25 mouse cellular contexts compared by ENCODE assay signal in the genomic region with DNA sequence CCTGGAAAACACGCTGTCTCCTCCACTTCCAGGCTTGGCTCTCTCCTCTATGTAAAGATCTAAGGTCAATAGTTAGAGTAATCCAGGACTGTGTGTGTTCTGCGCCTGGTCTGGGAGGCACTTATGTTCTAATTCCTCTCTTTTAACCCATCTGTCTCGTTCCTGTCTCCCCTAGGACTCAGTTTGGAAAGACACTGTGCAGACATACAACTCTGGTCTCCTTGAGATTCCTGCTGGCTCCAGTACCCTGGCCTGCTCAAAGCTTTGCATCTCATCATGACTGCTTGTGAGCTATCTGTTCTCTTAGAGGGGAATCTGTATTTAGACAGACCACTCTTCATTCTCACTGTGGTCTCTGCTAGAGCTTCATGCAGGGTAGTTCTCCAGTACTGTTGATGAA.
DNase-seq lines count a peak whose midpoint lies in the region; ATAC-seq and TF ChIP-seq lines count a peak whose summit lies in the region.
"Had no signal": no experiment of that assay in that cellular context is flagged by ENCODE, and none has a peak within 500 bp of the region (broad histone marks: within the 10 kb centered on the region; RNA-seq: fewer than 3 reads in every experiment).

No protein-coding gene starts in this region.

- no peak overlapping the region for H3K9ac ChIP-seq in intestine, embryonic 14.5 days (ENCODE audit: low read length)
- H3K9ac ChIP-seq in intestine, postnatal 0 days (ENCODE audit: low read depth, low read length): no peak overlapping the region
- H3K9ac ChIP-seq in stomach, embryonic 16.5 days (ENCODE audit: low read length): no peak overlapping the region
- H3K9ac ChIP-seq: embryonic facial prominence, embryonic 13.5 days; heart, embryonic 15.5 days had no signal

- no peak overlapping the region for H3K4me2 ChIP-seq in intestine, embryonic 14.5 days (ENCODE audit: low read length)
- H3K4me2 ChIP-seq in intestine, postnatal 0 days (replicated peaks; ENCODE audit: low read depth): no peak overlapping the region
- no peak overlapping the region for H3K4me2 ChIP-seq in stomach, embryonic 16.5 days (ENCODE audit: low read depth, low read length)
- H3K4me2 ChIP-seq: embryonic facial prominence, embryonic 13.5 days; heart, embryonic 15.5 days had no signal

- no peak for TF ChIP-seq CTCF in intestine, postnatal 0 days (IDR thresholded peaks at IDR 0.05; ENCODE audit: low read depth)
- TF ChIP-seq CTCF in lung, adult 2 months (IDR thresholded peaks at IDR 0.05; ENCODE audit: insufficient read depth, low read length): no peak

- TF ChIP-seq POLR2A in lung, adult 2 months (IDR thresholded peaks at IDR 0.05; ENCODE audit: borderline replicate concordance, extremely low read depth, low read depth, low read length): no peak

- no peaks in the 10 kb centered on the region for H3K4me1 ChIP-seq in intestine, embryonic 14.5 days (replicated peaks; ENCODE audit: control insufficient read depth, insufficient read depth, low read length)
- no peaks in the 10 kb centered on the region for H3K4me1 ChIP-seq in intestine, postnatal 0 days (replicated peaks; ENCODE audit: control insufficient read depth, insufficient read depth, low read length)
- no peaks in the 10 kb centered on the region for H3K4me1 ChIP-seq in stomach, embryonic 16.5 days (ENCODE audit: control insufficient read depth, insufficient read depth, low read length)
- H3K4me1 ChIP-seq in lung, adult 2 months (ENCODE audit: control insufficient read depth, insufficient read depth, low read length): peaks cover 2% of the 10 kb centered on the region; the same call in 1 of the 2 replicates
- H3K4me1 ChIP-seq: embryonic facial prominence, embryonic 13.5 days had no signal

- DNase-seq in heart, adult 11 months: peak; percentile 24
- DNase-seq in heart, adult 9 months (ENCODE audit: low spot score in 2 of 2): no peak
- DNase-seq in intestine, embryonic 14.5 days (ENCODE audit: low spot score): no peak
- DNase-seq in lung, adult 2 months: no peak
- no peak for DNase-seq in gastrocnemius, postnatal 14 days
- DNase-seq: adrenal gland, postnatal 14 days; cerebellum, adult 11-12 months; cerebellum, adult 9-10 months; cerebellum, postnatal 25 days; gastrocnemius, adult 2 months; gastrocnemius, postnatal 36 days; heart, adult 2 months; heart, postnatal 36 days; kidney, adult 11 months had no signal

- H3K36me3 ChIP-seq in intestine, embryonic 14.5 days (ENCODE audit: control insufficient read depth, insufficient read depth, low read length): no peaks in the 10 kb centered on the region
- H3K36me3 ChIP-seq in intestine, postnatal 0 days (ENCODE audit: control insufficient read depth, insufficient read depth): peaks cover 4% of the 10 kb centered on the region; the same call in 1 of the 2 replicates
- H3K36me3 ChIP-seq in stomach, embryonic 16.5 days (ENCODE audit: control insufficient read depth, insufficient read depth, low read length): no peaks in the 10 kb centered on the region

- no peak overlapping the region for H3K4me3 ChIP-seq in intestine, embryonic 14.5 days (ENCODE audit: low read depth, low read length)
- no peak overlapping the region for H3K4me3 ChIP-seq in intestine, postnatal 0 days (ENCODE audit: low read depth, low read length)
- H3K4me3 ChIP-seq in stomach, embryonic 16.5 days (replicated peaks; ENCODE audit: low read length): no peak overlapping the region
- H3K4me3 ChIP-seq in lung, adult 2 months (replicated peaks; ENCODE audit: extremely low read depth, low read depth, low read length): no peak overlapping the region
- H3K4me3 ChIP-seq: embryonic facial prominence, embryonic 13.5 days; erythroblast, embryonic 14.5 days; forebrain, embryonic 10.5 days; gastrocnemius, adult 2 months; heart, adult 2 months; heart, embryonic 15.5 days had no signal

- intact Hi-C loops in gastrocnemius, postnatal 14 days (cut with DNase I; ENCODE audit: low total_unique reads): no loop called here

- ATAC-seq in intestine, embryonic 14.5 days (replicated peaks; ENCODE audit: low FRiP score, low TSS enrichment, low read depth): peak; percentile 78
- ATAC-seq in intestine, postnatal 0 days: no peak
- ATAC-seq in stomach, embryonic 16.5 days (ENCODE audit: insufficient read depth, low FRiP score): peak; percentile 81
- ATAC-seq: activated CD4-positive, CD25-positive, alpha-beta regulatory T cell, adult 4 months; forebrain, embryonic 14.5 days; hindbrain, embryonic 16.5 days; Patski had no signal

- H3K9me3 ChIP-seq in intestine, embryonic 14.5 days (ENCODE audit: control insufficient read depth, low read length): no peaks in the 10 kb centered on the region
- no peaks in the 10 kb centered on the region for H3K9me3 ChIP-seq in intestine, postnatal 0 days (ENCODE audit: control insufficient read depth)
- H3K9me3 ChIP-seq in stomach, embryonic 16.5 days (replicated peaks; ENCODE audit: control insufficient read depth, low read length): no peaks in the 10 kb centered on the region
- H3K9me3 ChIP-seq: embryonic facial prominence, embryonic 13.5 days; forebrain, embryonic 10.5 days; heart, embryonic 15.5 days had no signal

- WGBS in intestine, embryonic 14.5 days: 43% methylated on average over 3 of the region's 3 CpGs
- WGBS in intestine, postnatal 0 days: 58% methylated on average over 3 of the region's 3 CpGs
- WGBS in stomach, embryonic 16.5 days: 51% methylated on average over 3 of the region's 3 CpGs
- 88% methylated on average over 3 of the region's 3 CpGs for WGBS in lung, adult 2 months

- no peaks in the 10 kb centered on the region for H3K27me3 ChIP-seq in intestine, embryonic 14.5 days (replicated peaks; ENCODE audit: control insufficient read depth, insufficient read depth, low read length)
- no peaks in the 10 kb centered on the region for H3K27me3 ChIP-seq in intestine, postnatal 0 days (replicated peaks; ENCODE audit: control insufficient read depth, insufficient read depth, low read length)
- H3K27me3 ChIP-seq in stomach, embryonic 16.5 days (ENCODE audit: control insufficient read depth, insufficient read depth, low read length): no peaks in the 10 kb centered on the region
- H3K27me3 ChIP-seq: CH12.LX; embryonic facial prominence, embryonic 13.5 days; heart, embryonic 15.5 days; Patski had no signal

- H3K27ac ChIP-seq in intestine, embryonic 14.5 days (ENCODE audit: low read depth): peak overlapping the region; percentile 51; the same call in 1 of the 2 replicates
- H3K27ac ChIP-seq in intestine, postnatal 0 days (ENCODE audit: low read depth, low read length): no peak overlapping the region
- 0 out of 2 replicates have a peak overlapping the region, but pooled peaks have one; percentile 9 for H3K27ac ChIP-seq in stomach, embryonic 16.5 days (ENCODE audit: low read length)
- H3K27ac ChIP-seq: embryonic facial prominence, embryonic 13.5 days; forebrain, embryonic 10.5 days; gastrocnemius, adult 2 months; heart, adult 2 months; heart, embryonic 15.5 days had no signal
